Mouse (Mus musculus) lung, postnatal 0 days (tissue): ENCODE measurements around the gene Fbxl5.

Experiments used
- CTCF ChIP-seq: IDR thresholded peaks from 2 replicates; pipeline ENCODE4 v1.5.1; 2016; ENCODE audit warnings: antibody characterized with exemption, mild to moderate bottlenecking
- EP300 ChIP-seq: IDR thresholded peaks from 2 replicates; pipeline ENCODE4 v1.6.1; 2016; ENCODE audit warnings: antibody characterized with exemption, mild to moderate bottlenecking, control low read depth

- TF ChIP-seq CTCF (no peak), EP300 (0 out of 2 replicates have a peak, but pooled peaks have one; percentile 17)
Measured at GRCm38 (mm10) chr5:43868711-43869600, 47.5 kb upstream of the Fbxl5 start.
